Mouse (Mus musculus): Measurements from ENCODE around the gene Zc3h12a. TPM values are rescaled to one million over a fixed set of nuclear protein-coding genes. Genes with fewer than 3 reads are reported as not detected.

Gene Zc3h12a
- polyA plus RNA-seq, 1 experiment: 28.7 TPM

- DNase-seq: no peak
- 79% methylated on average over 5 of the region's 5 CpGs for WGBS
- H3K4me3 ChIP-seq (ENCODE audit: control insufficient read depth, insufficient read depth, low read length): no peak overlapping the region
- H3K27me3 ChIP-seq (ENCODE audit: control insufficient read depth, insufficient read depth, low read length): no peaks in the 10 kb centered on the region
- H3K4me1 ChIP-seq (replicated peaks; ENCODE audit: control insufficient read depth, insufficient read depth, low read length): no peaks in the 10 kb centered on the region; the same call in 1 of the 2 replicates
- no peak overlapping the region for H3K27ac ChIP-seq (ENCODE audit: control insufficient read depth, insufficient read depth, low read length)
- no peaks in the 10 kb centered on the region for H3K36me3 ChIP-seq (ENCODE audit: control insufficient read depth, insufficient read depth, low read length)
- TF ChIP-seq CTCF (IDR thresholded peaks at IDR 0.05; ENCODE audit: borderline replicate concordance, control insufficient read depth, extremely low read depth, insufficient read depth, low read length, poor library complexity) (no peak), POLR2A (IDR thresholded peaks at IDR 0.05; ENCODE audit: control insufficient read depth, extremely low read depth, insufficient read depth, low read length, poor library complexity) (no peak)
Measured at GRCm38 (mm10) chr4:125149460-125149859, 21.8 kb upstream of the Zc3h12a start.

- TF ChIP-seq POLR2A (IDR thresholded peaks at IDR 0.05; ENCODE audit: control insufficient read depth, extremely low read depth, insufficient read depth, low read length, poor library complexity) (no peak), CTCF (IDR thresholded peaks at IDR 0.05; ENCODE audit: borderline replicate concordance, control insufficient read depth, extremely low read depth, insufficient read depth, low read length, poor library complexity) (no peak)
- WGBS: 96% methylated on average over 4 of the region's 4 CpGs
- Histone ChIP-seq H3K4me1 (replicated peaks; ENCODE audit: control insufficient read depth, insufficient read depth, low read length) (no peaks in the 10 kb centered on the region; the same call in 1 of the 2 replicates), H3K36me3 (ENCODE audit: control insufficient read depth, insufficient read depth, low read length) (no peaks in the 10 kb centered on the region), H3K4me3 (ENCODE audit: control insufficient read depth, insufficient read depth, low read length) (no peak overlapping the region), H3K27ac (ENCODE audit: control insufficient read depth, insufficient read depth, low read length) (no peak overlapping the region), H3K27me3 (ENCODE audit: control insufficient read depth, insufficient read depth, low read length) (no peaks in the 10 kb centered on the region)
- DNase-seq: no peak
Measured at GRCm38 (mm10) chr4:125147970-125148369, 20.3 kb upstream of the Zc3h12a start.

- no peak overlapping the region for H3K27ac ChIP-seq (ENCODE audit: control insufficient read depth, insufficient read depth, low read length)
- WGBS: 7% methylated on average over 10 of the region's 10 CpGs
- DNase-seq: no peak
- TF ChIP-seq POLR2A (IDR thresholded peaks at IDR 0.05; ENCODE audit: control insufficient read depth, extremely low read depth, insufficient read depth, low read length, poor library complexity) (no peak), CTCF (IDR thresholded peaks at IDR 0.05; ENCODE audit: borderline replicate concordance, control insufficient read depth, extremely low read depth, insufficient read depth, low read length, poor library complexity) (no peak)
- H3K4me1 ChIP-seq (replicated peaks; ENCODE audit: control insufficient read depth, insufficient read depth, low read length): no peaks in the 10 kb centered on the region; the same call in 1 of the 2 replicates
- no peaks in the 10 kb centered on the region for H3K36me3 ChIP-seq (ENCODE audit: control insufficient read depth, insufficient read depth, low read length)
- no peak overlapping the region for H3K4me3 ChIP-seq (ENCODE audit: control insufficient read depth, insufficient read depth, low read length)
- H3K27me3 ChIP-seq (ENCODE audit: control insufficient read depth, insufficient read depth, low read length): no peaks in the 10 kb centered on the region
Measured at GRCm38 (mm10) chr4:125145213-125145612, 17.6 kb upstream of the Zc3h12a start.

DNA sequence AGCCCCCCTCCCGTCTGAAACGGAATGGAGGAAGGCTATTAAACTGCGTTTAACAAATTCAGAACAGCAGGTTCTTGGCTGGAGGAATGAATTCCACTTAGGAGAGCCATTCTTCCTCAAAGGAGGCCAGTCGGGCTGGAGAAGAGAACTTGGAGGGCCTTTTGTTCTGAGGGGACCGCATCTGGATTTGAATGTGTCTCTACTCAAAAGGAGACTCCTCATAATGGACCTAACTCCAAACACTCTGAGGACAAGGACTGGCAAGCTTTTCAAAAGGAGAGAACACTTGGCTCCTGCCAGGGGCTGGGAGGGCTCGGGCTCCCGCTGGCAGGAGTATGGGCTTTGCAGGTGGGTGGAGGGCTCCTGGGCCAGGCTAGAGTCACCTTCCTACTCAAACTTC, 17.0 kb upstream of the Zc3h12a start:
- no peaks in the 10 kb centered on the region for H3K27me3 ChIP-seq (ENCODE audit: control insufficient read depth, insufficient read depth, low read length)
- TF ChIP-seq CTCF (IDR thresholded peaks at IDR 0.05; ENCODE audit: borderline replicate concordance, control insufficient read depth, extremely low read depth, insufficient read depth, low read length, poor library complexity) (no peak), POLR2A (IDR thresholded peaks at IDR 0.05; ENCODE audit: control insufficient read depth, extremely low read depth, insufficient read depth, low read length, poor library complexity) (no peak)
- no peak overlapping the region for H3K27ac ChIP-seq (ENCODE audit: control insufficient read depth, insufficient read depth, low read length)
- no peaks in the 10 kb centered on the region; the same call in 1 of the 2 replicates for H3K4me1 ChIP-seq (replicated peaks; ENCODE audit: control insufficient read depth, insufficient read depth, low read length)
- 76% methylated on average over 7 of the region's 7 CpGs for WGBS
- no peaks in the 10 kb centered on the region for H3K36me3 ChIP-seq (ENCODE audit: control insufficient read depth, insufficient read depth, low read length)
- DNase-seq: no peak
- H3K4me3 ChIP-seq (ENCODE audit: control insufficient read depth, insufficient read depth, low read length): no peak overlapping the region

- 79% methylated on average over 5 of the region's 5 CpGs for WGBS
- no peak for DNase-seq
- TF ChIP-seq POLR2A (IDR thresholded peaks at IDR 0.05; ENCODE audit: control insufficient read depth, extremely low read depth, insufficient read depth, low read length, poor library complexity) (no peak), CTCF (IDR thresholded peaks at IDR 0.05; ENCODE audit: borderline replicate concordance, control insufficient read depth, extremely low read depth, insufficient read depth, low read length, poor library complexity) (no peak)
- Histone ChIP-seq H3K27me3 (ENCODE audit: control insufficient read depth, insufficient read depth, low read length) (no peaks in the 10 kb centered on the region), H3K27ac (ENCODE audit: control insufficient read depth, insufficient read depth, low read length) (no peak overlapping the region; the same call in 1 of the 2 replicates), H3K4me1 (replicated peaks; ENCODE audit: control insufficient read depth, insufficient read depth, low read length) (no peaks in the 10 kb centered on the region; the same call in 1 of the 2 replicates), H3K36me3 (ENCODE audit: control insufficient read depth, insufficient read depth, low read length) (no peaks in the 10 kb centered on the region), H3K4me3 (ENCODE audit: control insufficient read depth, insufficient read depth, low read length) (no peak overlapping the region)
Measured at GRCm38 (mm10) chr4:125144211-125144610, 16.6 kb upstream of the Zc3h12a start.

- WGBS: 24% methylated on average over 7 of the region's 7 CpGs
- H3K27ac ChIP-seq (ENCODE audit: control insufficient read depth, insufficient read depth, low read length): no peak overlapping the region
- H3K27me3 ChIP-seq (ENCODE audit: control insufficient read depth, insufficient read depth, low read length): no peaks in the 10 kb centered on the region
- no peaks in the 10 kb centered on the region for H3K36me3 ChIP-seq (ENCODE audit: control insufficient read depth, insufficient read depth, low read length)
- DNase-seq: no peak
- H3K4me3 ChIP-seq (ENCODE audit: control insufficient read depth, insufficient read depth, low read length): no peak overlapping the region
- TF ChIP-seq CTCF (IDR thresholded peaks at IDR 0.05; ENCODE audit: borderline replicate concordance, control insufficient read depth, extremely low read depth, insufficient read depth, low read length, poor library complexity) (no peak), POLR2A (IDR thresholded peaks at IDR 0.05; ENCODE audit: control insufficient read depth, extremely low read depth, insufficient read depth, low read length, poor library complexity) (no peak)
- no peaks in the 10 kb centered on the region for H3K4me1 ChIP-seq (replicated peaks; ENCODE audit: control insufficient read depth, insufficient read depth, low read length)
Measured at GRCm38 (mm10) chr4:125138321-125138720, 10.7 kb upstream of the Zc3h12a start.
